Mouse (Mus musculus) hindbrain, postnatal 0 days (tissue): Measurements from ENCODE around the gene Copa. TPM values are rescaled to one million over a fixed set of nuclear protein-coding genes. Genes with fewer than 3 reads are reported as not detected.

ENCODE experiments used
- ATAC-seq: fragments of 200-750 bp; cut with Nextera tagmentation; 2 replicates; pipeline ENCODE4 v1.8.0; 2017; ENCODE audit warnings: mild to moderate bottlenecking, moderate TSS enrichment, moderate library complexity
- DNase-seq: peaks from one replicate; pipeline ENCODE4 v3.0.0-alpha.2; 2015; ENCODE audit warnings: low spot score
- H3K27ac ChIP-seq: fragments of 300-500 bp; sonication (generic); 2 replicates; pipeline ENCODE4 v1.5.1; 2014; ENCODE audit warnings: mild to moderate bottlenecking
- H3K27me3 ChIP-seq: fragments of 300-500 bp; sonication (generic); 2 replicates; pipeline ENCODE4 v1.6.1; 2014; ENCODE audit warnings: low read length, mixed read lengths; ENCODE audit not compliant: insufficient read depth
- H3K36me3 ChIP-seq: fragments of 300-500 bp; sonication (generic); 2 replicates; pipeline ENCODE4 v1.6.1; 2014; ENCODE audit warnings: low read length, mixed read lengths; ENCODE audit not compliant: insufficient read depth
- H3K4me1 ChIP-seq: fragments of 300-500 bp; sonication (generic); 2 replicates; pipeline ENCODE4 v1.6.1; 2014; ENCODE audit warnings: antibody characterized with exemption, low read length, mixed read lengths; ENCODE audit not compliant: insufficient read depth
- H3K4me2 ChIP-seq: fragments of 300-500 bp; sonication (generic); 2 replicates; pipeline ENCODE4 v1.6.1; 2014; ENCODE audit warnings: low read depth, mild to moderate bottlenecking, low read length, moderate library complexity, mixed read lengths
- H3K4me3 ChIP-seq: fragments of 300-500 bp; sonication (generic); 2 replicates; pipeline ENCODE4 v1.5.1; 2014; ENCODE audit warnings: low read length
- H3K9ac ChIP-seq: fragments of 300-500 bp; sonication (generic); replicated peaks from 2 replicates; pipeline ENCODE4 v1.6.1; 2014; ENCODE audit warnings: mild to moderate bottlenecking, low read length, moderate library complexity, mixed read lengths
- H3K9me3 ChIP-seq: fragments of 300-500 bp; sonication (generic); 2 replicates; pipeline ENCODE4 v1.6.1; 2016; ENCODE audit warnings: low read length, mixed read lengths
- CTCF ChIP-seq: IDR thresholded peaks from 2 replicates; pipeline ENCODE4 v1.5.1; 2016; ENCODE audit warnings: antibody characterized with exemption, control low read depth, low read depth
- WGBS: fragments of 180-500 bp; shearing (Covaris S2); extraction: QIAGEN DNeasy Blood & Tissue Kit; methylation state at CpG from one replicate; pipeline ENCODE4 v1.1.7; 2014; 5-methylcytosine and 5-hydroxymethylcytosine counted together
- polyA plus RNA-seq: library from polyadenylated mRNA; unstranded; fragments of >200 nt; fragmentation: Nextera tagmentation; extraction: Ambion mirVana; gene quantifications from 2 replicates; pipeline ENCODE4 v1.2.1, GENCODE M21; 2015
- total RNA-seq: library from RNA; depleted of rRNA; stranded (reverse); fragments of >200 nt; gene quantifications from 2 replicates; pipeline ENCODE4 v1.2.3, GENCODE M21; 2014

Copa gene
- total and polyA plus RNA-seq, 2 experiments from 2014 or later: 142 to 191 TPM

- no peak for TF ChIP-seq CTCF
- Histone ChIP-seq H3K4me1 (peaks cover 14% of the 10 kb centered on the region), H3K4me2 (peak overlapping the region; percentile 72), H3K27ac (peak overlapping the region; percentile 32; the same call in 1 of the 2 replicates), H3K9me3 (no peaks in the 10 kb centered on the region), H3K4me3 (peak overlapping the region; percentile 42), H3K9ac (peak overlapping the region; percentile 61), H3K36me3 (no peaks in the 10 kb centered on the region), H3K27me3 (no peaks in the 10 kb centered on the region)
- ATAC-seq (peak; percentile 31; the same call in 1 of the 2 replicates), DNase-seq (peak; percentile 60)
- WGBS: 2% methylated on average over 42 of the region's 42 CpGs
These were observed 28.5 kb upstream of the Copa start for GRCm38 (mm10) chr1:172053541-172054440.

GRCm38 (mm10) chr1:172056251-172056650 is 26.1 kb upstream of the Copa start:
- Histone ChIP-seq H3K4me1 (peaks cover 10% of the 10 kb centered on the region; the same call in 1 of the 2 replicates), H3K4me2 (peak overlapping the region; percentile 72), H3K9me3 (no peaks in the 10 kb centered on the region), H3K4me3 (peak overlapping the region; percentile 34), H3K27ac (no peak overlapping the region), H3K27me3 (no peaks in the 10 kb centered on the region), H3K9ac (peak overlapping the region; percentile 35; the same call in 1 of the 2 replicates), H3K36me3 (no peaks in the 10 kb centered on the region)
- 49% methylated on average over 4 of the region's 4 CpGs for WGBS
- DNase-seq: no peak
- no peak for ATAC-seq
- no peak for TF ChIP-seq CTCF

DNA sequence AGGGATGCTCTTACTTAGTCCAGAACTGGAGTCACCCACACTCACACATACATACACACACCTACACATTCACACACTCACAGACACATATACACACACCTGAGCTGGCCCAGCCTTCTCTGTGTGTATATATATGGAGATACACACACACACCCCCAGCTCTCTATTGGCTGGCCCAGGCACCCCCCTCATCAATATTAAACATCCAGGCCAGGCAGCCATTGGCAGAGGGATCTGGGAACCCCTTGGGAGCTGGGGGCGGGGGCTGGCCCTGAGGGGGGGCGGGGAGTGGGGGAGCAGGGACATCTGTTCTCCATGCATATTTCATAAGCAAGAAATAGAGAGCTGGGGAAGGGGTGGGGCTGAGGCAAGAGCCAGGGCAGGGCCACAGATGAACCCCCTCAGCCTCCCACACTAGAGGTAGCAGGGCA is 24.8 kb upstream of the Copa start, which contains the start of gene Nhlh1:
TSS of gene Nhlh1 (minus strand) at position 83 of the 431 bp plus-strand sequence.
- Histone ChIP-seq H3K36me3 (no peaks in the 10 kb centered on the region), H3K27ac (peak within 1 kb of the TSS; percentile 52), H3K4me1 (peaks cover 10% of the 10 kb centered on the region; the same call in 1 of the 2 replicates), H3K9me3 (no peaks in the 10 kb centered on the region), H3K4me3 (peak within 1 kb of the TSS; percentile 34), H3K27me3 (no peaks in the 10 kb centered on the region), H3K9ac (peak within 1 kb of the TSS; percentile 35; the same call in 1 of the 2 replicates), H3K4me2 (peak within 1 kb of the TSS; percentile 72)
- ATAC-seq (peak; percentile 68), DNase-seq (peak; percentile 72)
- 17% methylated on average over 2 of the region's 2 CpGs for WGBS
- TF ChIP-seq CTCF: no peak

- Histone ChIP-seq H3K4me2 (peak overlapping the region; percentile 16; the same call in 1 of the 2 replicates), H3K36me3 (no peaks in the 10 kb centered on the region), H3K4me3 (no peak overlapping the region), H3K9me3 (no peaks in the 10 kb centered on the region), H3K4me1 (peaks cover 10% of the 10 kb centered on the region; the same call in 1 of the 2 replicates), H3K27ac (peak overlapping the region; percentile 52), H3K27me3 (no peaks in the 10 kb centered on the region), H3K9ac (no peak overlapping the region)
- no peak for TF ChIP-seq CTCF
- WGBS: 35% methylated on average over 6 of the region's 6 CpGs
- DNase-seq (peak; percentile 48), ATAC-seq (peak; percentile 47)
These were observed 24.0 kb upstream of the Copa start for GRCm38 (mm10) chr1:172058321-172058720.

DNA sequence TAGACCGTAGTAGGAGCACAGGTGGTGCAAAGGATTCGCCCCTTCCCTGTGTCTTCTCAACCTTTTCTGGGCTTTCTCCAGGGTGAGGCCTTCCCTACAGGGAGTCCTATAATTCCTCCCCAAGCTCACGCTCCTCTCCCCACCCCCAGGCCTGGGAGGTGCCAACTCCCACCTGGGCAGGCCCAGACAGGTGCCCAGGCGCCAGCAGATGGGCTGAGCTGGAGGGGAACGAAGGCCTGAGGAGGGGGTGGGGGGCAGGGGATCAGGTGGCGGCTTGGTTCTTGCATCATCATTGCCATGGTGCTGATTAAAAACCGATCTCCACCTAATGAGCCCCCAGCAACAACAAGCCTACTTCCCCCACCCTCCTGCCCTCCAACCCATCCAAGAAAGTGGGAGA is 23.5 kb upstream of the Copa start:
- no peaks in the 10 kb centered on the region for H3K36me3 ChIP-seq
- WGBS: 48% methylated on average over 7 of the region's 7 CpGs
- no peaks in the 10 kb centered on the region for H3K27me3 ChIP-seq
- ATAC-seq (peak; percentile 8; the same call in 1 of the 2 replicates), DNase-seq (no peak)
- H3K27ac ChIP-seq: peak overlapping the region; percentile 52
- peaks cover 6% of the 10 kb centered on the region; the same call in 1 of the 2 replicates for H3K4me1 ChIP-seq
- H3K9me3 ChIP-seq: no peaks in the 10 kb centered on the region
- 0 out of 2 replicates have a peak overlapping the region, but pooled peaks have one; percentile 16 for H3K4me2 ChIP-seq
- TF ChIP-seq CTCF: no peak
- no peak overlapping the region for H3K9ac ChIP-seq
- no peak overlapping the region for H3K4me3 ChIP-seq

- Histone ChIP-seq H3K9me3 (no peaks in the 10 kb centered on the region), H3K36me3 (peaks cover 11% of the 10 kb centered on the region; the same call in 1 of the 2 replicates), H3K4me2 (no peak overlapping the region), H3K27me3 (no peaks in the 10 kb centered on the region), H3K4me1 (peaks cover 4% of the 10 kb centered on the region; the same call in 1 of the 2 replicates), H3K4me3 (no peak overlapping the region), H3K9ac (no peak overlapping the region), H3K27ac (peak overlapping the region; percentile 75)
- peak; percentile 59 for DNase-seq
- ATAC-seq: peak; percentile 33; the same call in 1 of the 2 replicates
- WGBS: 23% methylated on average over 4 of the region's 4 CpGs
- TF ChIP-seq CTCF: no peak
These were observed 21.7 kb upstream of the Copa start for GRCm38 (mm10) chr1:172060659-172061058.
